Mouse (Mus musculus) ES-E14 (cell line): ENCODE measurements around the gene Ptprcap. TPM values are rescaled to one million over a fixed set of nuclear protein-coding genes. Genes with fewer than 3 reads are reported as not detected.

Experiments used
- DNase-seq: peaks from one replicate; pipeline ENCODE4 v3.0.0-alpha.2; 2013; ENCODE audit warnings: low read depth, low spot score
- H3K27ac ChIP-seq: 2 replicates; pipeline ENCODE4 v1.5.1; 2012; ENCODE audit warnings: low read depth, mild to moderate bottlenecking, low read length, moderate library complexity, mixed read lengths; ENCODE audit not compliant: poor library complexity, insufficient read depth, severe bottlenecking
- H3K36me3 ChIP-seq: 2 replicates; pipeline ENCODE4 v1.6.1; 2012; ENCODE audit warnings: mild to moderate bottlenecking, low read length, moderate library complexity, mixed read lengths; ENCODE audit not compliant: control insufficient read depth, poor library complexity, insufficient read depth, severe bottlenecking
- H3K4me1 ChIP-seq, 2 experiments: fragments of 150-350 bp in 1 of 2; sonication (generic) in 1 of 2; 2 replicates each; pipeline ENCODE4 v1.6.1; 2012; ENCODE audit warnings: low read length in 2 of 2, mild to moderate bottlenecking in 1 of 2, mixed read lengths in 1 of 2; ENCODE audit not compliant: control insufficient read depth in 2 of 2, insufficient read depth in 2 of 2, poor library complexity in 1 of 2
- H3K4me3 ChIP-seq, 2 experiments: fragments of 150-350 bp in 1 of 2; sonication (generic) in 1 of 2; 2 replicates each; pipeline ENCODE4 v1.5.1; 2012; ENCODE audit warnings: low read length in 2 of 2, low read depth in 1 of 2, mild to moderate bottlenecking in 1 of 2, mixed read lengths in 1 of 2; ENCODE audit not compliant: insufficient read depth in 1 of 2, poor library complexity in 1 of 2, severe bottlenecking in 1 of 2
- H3K9ac ChIP-seq: 2 replicates; pipeline ENCODE4 v1.6.1; 2012; ENCODE audit warnings: low read depth, mild to moderate bottlenecking, low read length, mixed read lengths; ENCODE audit not compliant: poor library complexity, insufficient read depth, severe bottlenecking
- H3K9me3 ChIP-seq: fragments of 150-350 bp; sonication (generic); 2 replicates; pipeline ENCODE4 v1.6.1; 2012; ENCODE audit warnings: low read depth, mild to moderate bottlenecking, low read length; ENCODE audit not compliant: control insufficient read depth, insufficient read depth
- CHD2 ChIP-seq: IDR thresholded peaks from 2 replicates; pipeline ENCODE4 v1.6.1; 2014; ENCODE audit warnings: mild to moderate bottlenecking, low read depth, low read length, inconsistent platforms
- HCFC1 ChIP-seq: IDR thresholded peaks from 2 replicates; pipeline ENCODE4 v1.6.1; 2012; ENCODE audit warnings: low read length, inconsistent platforms, borderline replicate concordance; ENCODE audit not compliant: insufficient read depth
- MAFK ChIP-seq: IDR thresholded peaks from 2 replicates; pipeline ENCODE4 v1.6.1; 2014; ENCODE audit warnings: mild to moderate bottlenecking, low read depth, low read length, inconsistent platforms; ENCODE audit not compliant: insufficient read depth
- ZC3H11A ChIP-seq: IDR thresholded peaks from 2 replicates; pipeline ENCODE4 v1.6.1; 2012; ENCODE audit warnings: low read depth, mild to moderate bottlenecking, inconsistent platforms, low read length, borderline replicate concordance
- ZNF384 ChIP-seq: IDR thresholded peaks from 2 replicates; pipeline ENCODE4 v1.6.1; 2012; ENCODE audit warnings: low read depth, low read length, inconsistent platforms
- in situ Hi-C, 2 experiments: fragments of 600-800 bp; cut with MboI; formaldehyde crosslinking; loops; one replicate each; pipeline ENCODE4 v1.15.1; 2025; ENCODE audit warnings: low sequenced_read_pairs in 2 of 2, inconsistent platforms in 1 of 2; ENCODE audit not compliant: unreplicated experiment in 2 of 2
- total RNA-seq: library from RNA; depleted of rRNA; stranded (reverse); fragments of 300-350 nt; gene quantifications from 2 replicates; pipeline ENCODE4 v1.2.3, GENCODE M21; 2012

Gene Ptprcap
- total RNA-seq, 1 experiment, result 9.5 TPM

GRCm38 (mm10) chr19:4201291-4201909, 48.0 kb downstream of the Ptprcap start, which contains the start of gene Rad9a:
TSS of gene Rad9a (minus strand) at chr19:4201662.
- peak; percentile 99 for DNase-seq

GRCm38 (mm10) chr19:4202149-4202548, 48.7 kb downstream of the Ptprcap start:
- H3K9ac ChIP-seq, result peak overlapping the region; percentile 73
- DNase-seq, result no peak
- peaks cover 2 to 12% of the 10 kb centered on the region in 2 experiments; a peak in 2 of 4 replicates for H3K4me1 ChIP-seq
- TF ChIP-seq HCFC1, result no peak
- TF ChIP-seq ZNF384, result no peak
- TF ChIP-seq MAFK, result no peak
- TF ChIP-seq CHD2, result no peak
- no peak for TF ChIP-seq ZC3H11A
- peak overlapping the region; percentile 53 to 58 for H3K4me3 ChIP-seq
- no peaks in the 10 kb centered on the region for H3K9me3 ChIP-seq
- no peak overlapping the region for H3K27ac ChIP-seq
- in situ Hi-C loops, result no loop called here
- H3K36me3 ChIP-seq, result peaks cover 23% of the 10 kb centered on the region

More at GRCm38 (mm10) chr19:4201291-4201909, 48.0 kb downstream of the Ptprcap start, which contains the start of gene Rad9a:
- peak within 1 kb of the TSS; percentile 51; the same call in 1 of the 2 replicates for H3K27ac ChIP-seq
- in situ Hi-C loops, result no loop called here
- TF ChIP-seq HCFC1 (no peak), ZNF384 (no peak), ZC3H11A (no peak), CHD2 (no peak), MAFK (no peak)
- peak within 1 kb of the TSS; percentile 90 for H3K9ac ChIP-seq
- H3K4me3 ChIP-seq, result peak within 1 kb of the TSS; percentile 76 to 83
- H3K4me1 ChIP-seq, result peaks cover 2 to 12% of the 10 kb centered on the region in 2 experiments; a peak in 2 of 4 replicates
- H3K36me3 ChIP-seq, result peaks cover 31% of the 10 kb centered on the region
- no peaks in the 10 kb centered on the region for H3K9me3 ChIP-seq

DNA sequence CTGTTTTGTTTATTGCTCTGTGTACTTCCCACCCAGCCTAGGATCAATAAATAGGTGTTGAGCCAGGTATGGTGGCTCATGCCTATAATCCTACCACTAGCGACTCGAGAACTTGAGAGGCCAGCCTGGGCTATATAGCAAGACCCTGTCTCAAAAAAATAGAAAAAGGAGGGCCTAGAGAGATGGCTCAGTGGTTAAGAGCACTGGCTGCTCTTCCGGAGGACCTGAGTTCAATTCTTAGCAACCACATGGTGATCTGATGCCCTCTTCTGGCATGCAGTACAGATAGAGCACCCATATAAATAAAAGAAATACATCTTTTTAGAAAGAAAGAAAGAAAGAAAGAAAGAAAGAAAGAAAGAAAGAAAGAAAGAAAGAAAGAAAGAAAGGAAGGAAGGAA, 49.7 kb downstream of the Ptprcap start:
- TF ChIP-seq ZC3H11A, result no peak
- no peak for TF ChIP-seq CHD2
- TF ChIP-seq MAFK, result no peak
- no peak for TF ChIP-seq ZNF384
- TF ChIP-seq HCFC1, result no peak
- Histone ChIP-seq H3K9ac (no peak overlapping the region), H3K27ac (no peak overlapping the region), H3K4me1 (peaks cover 2 to 14% of the 10 kb centered on the region in 2 experiments; a peak in 2 of 4 replicates), H3K36me3 (peaks cover 15% of the 10 kb centered on the region), H3K4me3 (no peak overlapping the region), H3K9me3 (no peaks in the 10 kb centered on the region)
- no peak for DNase-seq
- in situ Hi-C loops, result no loop called here

DNA sequence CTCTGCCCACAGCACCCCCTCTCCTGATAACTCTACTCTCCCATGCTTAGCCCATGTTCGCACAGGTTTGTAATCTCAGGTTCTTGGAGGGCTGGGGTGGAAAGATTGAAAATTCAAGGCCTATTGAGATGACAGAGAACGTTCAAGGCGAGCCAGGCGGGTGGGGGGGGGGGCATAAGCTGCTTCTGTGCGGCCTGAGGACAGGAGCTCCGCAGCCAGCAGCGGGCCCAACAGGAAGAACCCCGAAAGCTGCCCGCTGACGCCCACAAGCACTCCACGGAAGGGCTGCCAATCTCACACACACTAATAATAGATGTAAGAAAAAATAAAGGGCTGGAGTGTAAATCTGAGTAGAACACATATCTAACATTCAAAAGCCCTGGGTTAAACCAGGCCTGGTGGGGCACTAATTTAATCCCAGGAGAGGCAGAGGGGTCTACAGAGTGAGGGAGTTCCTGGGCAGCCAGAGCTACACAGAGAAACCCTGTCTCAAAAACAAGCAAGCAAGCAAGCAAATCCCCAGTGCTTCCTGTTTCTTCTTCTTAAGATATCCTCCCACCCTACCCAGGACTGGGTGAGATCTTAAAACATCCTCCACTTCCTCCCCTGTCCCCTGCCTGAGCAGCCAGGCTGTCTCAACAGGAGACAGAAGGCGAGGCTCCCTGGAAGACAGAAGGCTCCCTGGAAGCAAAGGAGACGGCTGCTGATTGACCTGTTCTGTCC, 50.4 kb downstream of the Ptprcap start:
- Histone ChIP-seq H3K4me3 (no peak overlapping the region), H3K27ac (no peak overlapping the region), H3K9ac (no peak overlapping the region), H3K9me3 (no peaks in the 10 kb centered on the region), H3K4me1 (peaks cover 2 to 19% of the 10 kb centered on the region in 2 experiments; a peak in 3 of 4 replicates), H3K36me3 (peaks cover 15% of the 10 kb centered on the region)
- DNase-seq, result no peak
- in situ Hi-C loops, result no loop called here
- TF ChIP-seq HCFC1 (no peak), CHD2 (no peak), MAFK (no peak), ZNF384 (no peak), ZC3H11A (no peak)
